Mouse (Mus musculus): ENCODE data around the gene Psg16.

Psg16 gene

GRCm38 (mm10) chr7:17135307-17135706 lies 61.5 kb downstream of the Psg16 start:
- DNase-seq (ENCODE audit: low spot score): no peak

- DNase-seq (ENCODE audit: low spot score): no peak
These were observed 76.1 kb downstream of the Psg16 start, which contains the start of gene Ceacam3 for GRCm38 (mm10) chr7:17149931-17150330. Gene Ceacam3 (plus strand): TSS chr7:17150282.

GRCm38 (mm10) chr7:17155634-17156033 lies 81.8 kb downstream of the Psg16 start:
- DNase-seq (ENCODE audit: low spot score): no peak

- DNase-seq (ENCODE audit: low spot score): no peak
These were observed 83.2 kb downstream of the Psg16 start for GRCm38 (mm10) chr7:17156885-17157677.

- no peak for DNase-seq (ENCODE audit: low spot score)
These were observed 85.2 kb downstream of the Psg16 start for GRCm38 (mm10) chr7:17159011-17159410.

- DNase-seq (ENCODE audit: low spot score): no peak
These were observed 98.0 kb downstream of the Psg16 start for GRCm38 (mm10) chr7:17171827-17172226.
